Mouse (Mus musculus): ENCODE data around the gene Ntan1. TPM values are rescaled to one million over a fixed set of nuclear protein-coding genes. Genes with fewer than 3 reads are reported as not detected.
A peak's percentile ranks its signal among the peaks of the same experiment; 100 is the strongest.
"Not testable (repeated sequence)": the region's sequence is repeated elsewhere in the genome, so short reads cannot be mapped to it uniquely, and the experiment has no call there.

Ntan1 gene
- polyA plus RNA-seq, 1 experiment from 2014 or later: 51.8 TPM

- no peak overlapping the region for H3K27ac ChIP-seq
- no peak overlapping the region for H3K4me3 ChIP-seq
- no peaks in the 10 kb centered on the region for H3K9me3 ChIP-seq (replicated peaks)
- no peak overlapping the region for H3K9ac ChIP-seq
- WGBS (ENCODE audit: insufficient replicate concordance): 76% methylated on average over 7 of the region's 7 CpGs
- ATAC-seq: no peak
- H3K4me1 ChIP-seq: no peaks in the 10 kb centered on the region
- no peaks in the 10 kb centered on the region for H3K27me3 ChIP-seq (replicated peaks)
- no peak overlapping the region for H3K4me2 ChIP-seq
- peaks cover 93% of the 10 kb centered on the region for H3K36me3 ChIP-seq
Observed at GRCm38 (mm10) chr16:13840056-13840455, 21.4 kb downstream of the Ntan1 start.

- no peaks in the 10 kb centered on the region for H3K27me3 ChIP-seq (replicated peaks)
- 77% methylated on average over 3 of the region's 3 CpGs for WGBS (ENCODE audit: insufficient replicate concordance)
- H3K4me3 ChIP-seq: no peak overlapping the region
- H3K27ac ChIP-seq: no peak overlapping the region
- ATAC-seq: no peak
- H3K9ac ChIP-seq: no peak overlapping the region
- H3K4me1 ChIP-seq: no peaks in the 10 kb centered on the region
- H3K4me2 ChIP-seq: no peak overlapping the region
- H3K36me3 ChIP-seq: peaks cover 92% of the 10 kb centered on the region
- no peaks in the 10 kb centered on the region for H3K9me3 ChIP-seq (replicated peaks)
Observed at GRCm38 (mm10) chr16:13840956-13841355, 22.3 kb downstream of the Ntan1 start.

- WGBS (ENCODE audit: insufficient replicate concordance): 81% methylated on average over 5 of the region's 5 CpGs
- Histone ChIP-seq H3K27me3 (replicated peaks) (no peaks in the 10 kb centered on the region), H3K9ac (no peak overlapping the region), H3K4me1 (peaks cover 6% of the 10 kb centered on the region; the same call in 1 of the 2 replicates), H3K36me3 (peaks cover 84% of the 10 kb centered on the region), H3K9me3 (replicated peaks) (no peaks in the 10 kb centered on the region), H3K4me3 (no peak overlapping the region), H3K27ac (no peak overlapping the region), H3K4me2 (no peak overlapping the region)
- ATAC-seq: no peak
Observed at GRCm38 (mm10) chr16:13845031-13845430, 26.4 kb downstream of the Ntan1 start.

GRCm38 (mm10) chr16:13846675-13847074 lies 28.0 kb downstream of the Ntan1 start:
- H3K4me2 ChIP-seq: no peak overlapping the region
- no peak overlapping the region for H3K4me3 ChIP-seq
- H3K27me3 ChIP-seq (replicated peaks): no peaks in the 10 kb centered on the region
- H3K9ac ChIP-seq: no peak overlapping the region
- no peaks in the 10 kb centered on the region for H3K9me3 ChIP-seq (replicated peaks)
- H3K27ac ChIP-seq: no peak overlapping the region
- WGBS (ENCODE audit: insufficient replicate concordance): 81% methylated on average over 1 of the region's 1 CpGs
- H3K4me1 ChIP-seq: peaks cover 6% of the 10 kb centered on the region; the same call in 1 of the 2 replicates
- ATAC-seq: no peak
- peaks cover 74% of the 10 kb centered on the region for H3K36me3 ChIP-seq

- WGBS (ENCODE audit: insufficient replicate concordance): 30% methylated on average over 2 of the region's 2 CpGs
Observed at GRCm38 (mm10) chr16:13848310-13848709, 29.7 kb downstream of the Ntan1 start.

GRCm38 (mm10) chr16:13851446-13851845 lies 32.8 kb downstream of the Ntan1 start:
- Histone ChIP-seq H3K36me3 (peaks cover 55% of the 10 kb centered on the region), H3K27me3 (replicated peaks) (no peaks in the 10 kb centered on the region), H3K4me2 (no peak overlapping the region), H3K9ac (no peak overlapping the region), H3K4me1 (peaks cover 6% of the 10 kb centered on the region; the same call in 1 of the 2 replicates), H3K9me3 (replicated peaks) (no peaks in the 10 kb centered on the region), H3K4me3 (no peak overlapping the region), H3K27ac (no peak overlapping the region)
- WGBS (ENCODE audit: insufficient replicate concordance): 77% methylated on average over 4 of the region's 4 CpGs
- no peak for ATAC-seq

More at GRCm38 (mm10) chr16:13848310-13848709, 29.7 kb downstream of the Ntan1 start:
- Histone ChIP-seq H3K36me3 (peaks cover 66% of the 10 kb centered on the region), H3K9me3 (replicated peaks) (no peaks in the 10 kb centered on the region), H3K27me3 (replicated peaks) (no peaks in the 10 kb centered on the region), H3K4me2 (no peak overlapping the region), H3K27ac (no peak overlapping the region), H3K9ac (no peak overlapping the region), H3K4me1 (peaks cover 6% of the 10 kb centered on the region; the same call in 1 of the 2 replicates), H3K4me3 (no peak overlapping the region)
- no peak for ATAC-seq

GRCm38 (mm10) chr16:13853886-13854285 lies 35.2 kb downstream of the Ntan1 start:
- Histone ChIP-seq H3K9me3 (replicated peaks) (no peaks in the 10 kb centered on the region), H3K27me3 (replicated peaks) (no peaks in the 10 kb centered on the region), H3K4me3 (no peak overlapping the region), H3K9ac (no peak overlapping the region), H3K36me3 (peaks cover 48% of the 10 kb centered on the region), H3K4me2 (no peak overlapping the region), H3K27ac (no peak overlapping the region), H3K4me1 (no peaks in the 10 kb centered on the region)
- 93% methylated on average over 4 of the region's 4 CpGs for WGBS (ENCODE audit: insufficient replicate concordance)
- no peak for ATAC-seq

- ATAC-seq: no peak
- no peak overlapping the region for H3K4me3 ChIP-seq
- no peak overlapping the region for H3K9ac ChIP-seq
- 42% methylated on average over 4 of the region's 4 CpGs for WGBS (ENCODE audit: insufficient replicate concordance)
- no peak overlapping the region for H3K27ac ChIP-seq
- H3K9me3 ChIP-seq (replicated peaks): no peaks in the 10 kb centered on the region
- peaks cover 16% of the 10 kb centered on the region for H3K4me1 ChIP-seq
- H3K36me3 ChIP-seq: peaks cover 38% of the 10 kb centered on the region
- no peaks in the 10 kb centered on the region for H3K27me3 ChIP-seq (replicated peaks)
- H3K4me2 ChIP-seq: no peak overlapping the region
Observed at GRCm38 (mm10) chr16:13866076-13866475, 47.4 kb downstream of the Ntan1 start.

GRCm38 (mm10) chr16:13866616-13867015 lies 48.0 kb downstream of the Ntan1 start:
- Histone ChIP-seq H3K9ac (no peak overlapping the region), H3K27ac (no peak overlapping the region), H3K4me1 (peaks cover 16% of the 10 kb centered on the region), H3K4me3 (no peak overlapping the region), H3K36me3 (peaks cover 38% of the 10 kb centered on the region), H3K9me3 (replicated peaks) (no peaks in the 10 kb centered on the region), H3K27me3 (replicated peaks) (no peaks in the 10 kb centered on the region), H3K4me2 (no peak overlapping the region)
- WGBS (ENCODE audit: insufficient replicate concordance): 62% methylated on average over 5 of the region's 5 CpGs
- ATAC-seq: no peak

GRCm38 (mm10) chr16:13867406-13867805 lies 48.8 kb downstream of the Ntan1 start:
- Histone ChIP-seq H3K36me3 (peaks cover 44% of the 10 kb centered on the region), H3K4me2 (peak overlapping the region; percentile 69)
- ATAC-seq: not testable (repeated sequence)

GRCm38 (mm10) chr16:13867910-13868514 lies 49.4 kb downstream of the Ntan1 start:
- WGBS (ENCODE audit: insufficient replicate concordance): 27% methylated on average over 42 of the region's 42 CpGs
- Histone ChIP-seq H3K4me1 (peaks cover 16% of the 10 kb centered on the region), H3K9me3 (replicated peaks) (no peaks in the 10 kb centered on the region), H3K9ac (peak overlapping the region; percentile 68), H3K36me3 (peaks cover 39% of the 10 kb centered on the region), H3K4me3 (peak overlapping the region; percentile 51), H3K27ac (no peak overlapping the region), H3K4me2 (peak overlapping the region; percentile 69), H3K27me3 (replicated peaks) (no peaks in the 10 kb centered on the region)
- 0 out of 2 replicates have a peak, but pooled peaks have one; percentile 13 for ATAC-seq

More at GRCm38 (mm10) chr16:13867406-13867805, 48.8 kb downstream of the Ntan1 start:
- H3K9me3 ChIP-seq (replicated peaks); H3K27ac ChIP-seq; H3K27me3 ChIP-seq (replicated peaks): not testable (repeated sequence)
- 45% methylated on average over 5 of the region's 5 CpGs for WGBS (ENCODE audit: insufficient replicate concordance)
- Histone ChIP-seq H3K4me3 (peak overlapping the region; percentile 51; the same call in 1 of the 2 replicates), H3K9ac (peak overlapping the region; percentile 68; the same call in 1 of the 2 replicates), H3K4me1 (peaks cover 16% of the 10 kb centered on the region)

- H3K27ac ChIP-seq: no peak overlapping the region
- 85% methylated on average over 4 of the region's 4 CpGs for WGBS (ENCODE audit: insufficient replicate concordance)
- H3K9me3 ChIP-seq (replicated peaks): no peaks in the 10 kb centered on the region
- H3K27me3 ChIP-seq (replicated peaks): no peaks in the 10 kb centered on the region
- no peak for ATAC-seq
- peaks cover 55% of the 10 kb centered on the region for H3K36me3 ChIP-seq
- H3K4me2 ChIP-seq: no peak overlapping the region
- H3K4me3 ChIP-seq: no peak overlapping the region
- H3K4me1 ChIP-seq: no peaks in the 10 kb centered on the region
- H3K9ac ChIP-seq: no peak overlapping the region
Observed at GRCm38 (mm10) chr16:13875483-13875882, 56.8 kb downstream of the Ntan1 start.
